Mouse (Mus musculus): Measurements from ENCODE around the gene Arsb.

DNA sequence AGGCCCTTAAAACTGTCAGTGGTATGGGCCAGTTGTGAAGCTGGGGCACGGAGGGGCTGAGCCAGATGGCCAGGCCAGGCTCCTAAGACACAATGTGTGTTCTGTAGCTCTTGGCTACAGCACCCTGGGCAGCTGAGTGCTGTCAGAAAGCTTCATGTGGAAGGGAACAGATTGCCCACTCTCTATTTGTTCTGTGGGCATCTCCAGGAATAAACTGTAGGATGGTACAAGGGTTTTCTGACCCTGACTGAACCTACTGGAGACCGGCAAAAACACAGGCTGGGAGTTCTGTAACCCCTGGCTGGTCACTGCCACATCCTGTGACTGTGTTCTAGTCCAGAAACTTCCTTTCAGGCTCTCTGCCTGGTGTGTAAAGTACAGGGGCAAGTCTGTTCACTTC is 14.6 kb downstream of the Arsb start:
- TF ChIP-seq CTCF (IDR thresholded peaks at IDR 0.05; ENCODE audit: low read depth, low read length) (no peak), TAL1 (conservative IDR thresholded peaks at IDR 0.05; ENCODE audit: low read depth, low read length) (no peak), GATA1 (IDR thresholded peaks at IDR 0.05; ENCODE audit: borderline replicate concordance, low read length) (no peak), POLR2AphosphoS5 (IDR thresholded peaks at IDR 0.05; ENCODE audit: insufficient replicate concordance, low read depth, low read length) (no peak), GATA2 (IDR thresholded peaks at IDR 0.05; ENCODE audit: borderline replicate concordance, low read depth, low read length) (no peak)

All from G1E (cell line).